In genomic region chr11:19929087-19929865, GRCm38 (mm10) we compare ENCODE assay signal across 10 mouse cellular contexts. TPM values are rescaled to one million over a fixed set of nuclear protein-coding genes. Genes with fewer than 3 reads are reported as not detected.
DNase-seq lines count a peak whose midpoint lies in the region; ATAC-seq and TF ChIP-seq lines count a peak whose summit lies in the region.
"Had no signal": no experiment of that assay in that cellular context is flagged by ENCODE, and none has a peak within 500 bp of the region (broad histone marks: within the 10 kb centered on the region; RNA-seq: fewer than 3 reads in every experiment).

No protein-coding gene starts in this region.

- H3K9ac ChIP-seq in hindbrain, embryonic 16.5 days (ENCODE audit: low read depth, low read length) = no peak overlapping the region; the same call in 1 of the 2 replicates
- no peak overlapping the region; the same call in 1 of the 2 replicates for H3K9ac ChIP-seq in hindbrain, embryonic 13.5 days
- H3K9ac ChIP-seq in MEL (ENCODE audit: control insufficient read depth, low read depth, low read length, poor library complexity, severe bottlenecking) = peak overlapping the region; percentile 15; the same call in 1 of the 2 replicates
- no peak overlapping the region for H3K9ac ChIP-seq in intestine, embryonic 15.5 days
- H3K9ac ChIP-seq: heart, embryonic 12.5 days had no signal

- no peak for ATAC-seq in hindbrain, embryonic 16.5 days
- no peak for ATAC-seq in hindbrain, embryonic 13.5 days (ENCODE audit: low FRiP score)
- ATAC-seq in intestine, embryonic 15.5 days = no peak
- no peak for ATAC-seq in activated CD4-positive, CD25-positive, alpha-beta regulatory T cell, adult 4 months

- H3K27me3 ChIP-seq in hindbrain, embryonic 16.5 days (replicated peaks; ENCODE audit: control insufficient read depth, insufficient read depth, low read length) = no peaks in the 10 kb centered on the region
- no peaks in the 10 kb centered on the region for H3K27me3 ChIP-seq in hindbrain, embryonic 13.5 days
- no peaks in the 10 kb centered on the region for H3K27me3 ChIP-seq in MEL (ENCODE audit: control insufficient read depth in 1 of 2, insufficient read depth in 2 of 2, low read length in 2 of 2)
- H3K27me3 ChIP-seq in myocyte (ENCODE audit: control insufficient read depth, insufficient read depth, insufficient read length) = no peaks in the 10 kb centered on the region
- H3K27me3 ChIP-seq in intestine, embryonic 15.5 days (replicated peaks) = no peaks in the 10 kb centered on the region
- H3K27me3 ChIP-seq: heart, embryonic 12.5 days had no signal

- peak overlapping the region; percentile 39; the same call in 1 of the 2 replicates for H3K27ac ChIP-seq in hindbrain, embryonic 16.5 days (ENCODE audit: low read depth, low read length)
- no peak overlapping the region for H3K27ac ChIP-seq in hindbrain, embryonic 13.5 days
- peak overlapping the region; percentile 58 for H3K27ac ChIP-seq in MEL (ENCODE audit: control insufficient read depth, low read depth, low read length)
- H3K27ac ChIP-seq in intestine, embryonic 15.5 days = no peak overlapping the region

- no peak overlapping the region for H3ac ChIP-seq in myocyte (ENCODE audit: control insufficient read depth, insufficient read length)

- peaks cover 21% of the 10 kb centered on the region for H3K4me1 ChIP-seq in hindbrain, embryonic 16.5 days (ENCODE audit: control insufficient read depth, insufficient read depth, low read depth, low read length)
- H3K4me1 ChIP-seq in hindbrain, embryonic 13.5 days (replicated peaks) = peaks cover 28% of the 10 kb centered on the region
- peaks cover 26 to 35% of the 10 kb centered on the region in 2 experiments for H3K4me1 ChIP-seq in MEL (ENCODE audit: control insufficient read depth in 1 of 2, insufficient read depth in 2 of 2, low read length in 2 of 2)
- peaks cover 15% of the 10 kb centered on the region for H3K4me1 ChIP-seq in intestine, embryonic 15.5 days (replicated peaks)

- H3K79me2 ChIP-seq in MEL (ENCODE audit: control insufficient read depth, insufficient read depth, low read length, poor library complexity) = peaks cover 90% of the 10 kb centered on the region
- peaks cover 85% of the 10 kb centered on the region for H3K79me2 ChIP-seq in myocyte (ENCODE audit: control insufficient read depth, insufficient read depth)

- TF ChIP-seq RAD21 in MEL (IDR thresholded peaks at IDR 0.05; ENCODE audit: low read depth, low read length) = no peak

- DNase-seq in MEL (ENCODE audit: low read depth, low spot score) = peak; percentile 88
- DNase-seq in cerebellum, postnatal 10 days = peak; percentile 45 to 57
- DNase-seq: adrenal gland, postnatal 25 days; kidney, adult 11 months had no signal

- no peaks in the 10 kb centered on the region for H3K9me3 ChIP-seq in hindbrain, embryonic 16.5 days (ENCODE audit: control insufficient read depth, low read length)
- no peaks in the 10 kb centered on the region for H3K9me3 ChIP-seq in hindbrain, embryonic 13.5 days
- H3K9me3 ChIP-seq in MEL (replicated peaks; ENCODE audit: insufficient read depth, low read length) = no peaks in the 10 kb centered on the region
- no peaks in the 10 kb centered on the region for H3K9me3 ChIP-seq in intestine, embryonic 15.5 days
- H3K9me3 ChIP-seq: heart, embryonic 12.5 days had no signal

- H3K4me3 ChIP-seq in hindbrain, embryonic 16.5 days (ENCODE audit: low read length) = no peak overlapping the region
- H3K4me3 ChIP-seq in hindbrain, embryonic 13.5 days = no peak overlapping the region
- H3K4me3 ChIP-seq in MEL (ENCODE audit: control insufficient read depth in 1 of 2, insufficient read depth in 1 of 2, low read depth in 2 of 2, low read length in 2 of 2) (peak overlapping the region in 1 of 2 experiments; percentile 2; a peak in 1 of 4 replicates), myocyte (no peak overlapping the region)
- H3K4me3 ChIP-seq in intestine, embryonic 15.5 days (replicated peaks) = no peak overlapping the region
- H3K4me3 ChIP-seq: heart, embryonic 12.5 days had no signal

- TF ChIP-seq EP300 in MEL (IDR thresholded peaks at IDR 0.05; ENCODE audit: low read depth in 1 of 2, low read length in 2 of 2) = no peak

- WGBS in hindbrain, embryonic 16.5 days = 68% methylated on average over 11 of the region's 11 CpGs
- WGBS in hindbrain, embryonic 13.5 days = 82% methylated on average over 11 of the region's 11 CpGs
- 62% methylated on average over 11 of the region's 11 CpGs for WGBS in intestine, embryonic 15.5 days

- no peaks in the 10 kb centered on the region for H3K36me3 ChIP-seq in hindbrain, embryonic 16.5 days (ENCODE audit: control insufficient read depth, insufficient read depth, low read length)
- H3K36me3 ChIP-seq in hindbrain, embryonic 13.5 days = no peaks in the 10 kb centered on the region
- H3K36me3 ChIP-seq in MEL (ENCODE audit: control insufficient read depth in 1 of 2, insufficient read depth in 2 of 2, low read length in 2 of 2) (peaks cover 3 to 41% of the 10 kb centered on the region in 2 experiments; a peak in 3 of 4 replicates), myocyte (ENCODE audit: control insufficient read depth, insufficient read depth) (no peaks in the 10 kb centered on the region)
- H3K36me3 ChIP-seq in intestine, embryonic 15.5 days = no peaks in the 10 kb centered on the region
- H3K36me3 ChIP-seq: heart, embryonic 12.5 days had no signal

- H3K4me2 ChIP-seq in hindbrain, embryonic 16.5 days (ENCODE audit: low read length) = no peak overlapping the region
- no peak overlapping the region for H3K4me2 ChIP-seq in hindbrain, embryonic 13.5 days
- H3K4me2 ChIP-seq in myocyte (ENCODE audit: low read depth) = peak overlapping the region; percentile 13
- H3K4me2 ChIP-seq in intestine, embryonic 15.5 days (replicated peaks) = no peak overlapping the region
- H3K4me2 ChIP-seq: heart, embryonic 12.5 days had no signal

- no peak for TF ChIP-seq CTCF in MEL (IDR thresholded peaks at IDR 0.05 in 2 of 3, conservative IDR thresholded peaks at IDR 0.05 in 1 of 3; ENCODE audit: control insufficient read depth in 1 of 3, insufficient read depth in 1 of 3, low read depth in 2 of 3, low read length in 3 of 3, poor library complexity in 1 of 3, severe bottlenecking in 1 of 3)

- TF ChIP-seq POLR2A in MEL (IDR thresholded peaks at IDR 0.05; ENCODE audit: control insufficient read depth in 1 of 2, insufficient read depth in 1 of 2, low read depth in 1 of 2, low read length in 2 of 2, poor library complexity in 1 of 2) (peak in 1 of 2 experiments; percentile 51; a peak in 2 of 4 replicates), myocyte (IDR thresholded peaks at IDR 0.05; ENCODE audit: insufficient read length, low read depth) (no peak)

TF ChIP-seq in MEL, 35 proteins besides CTCF, POLR2A, EP300 and RAD21:
- TF ChIP-seq TCF12 (IDR thresholded peaks at IDR 0.05; ENCODE audit: low read depth, low read length) (no peak), SIN3A (IDR thresholded peaks at IDR 0.05; ENCODE audit: low read length) (0 out of 2 replicates have a peak, but pooled peaks have one; percentile 15), TBP (IDR thresholded peaks at IDR 0.05; ENCODE audit: low read depth, low read length) (peak; percentile 62; the same call in 1 of the 2 replicates), UBTF (IDR thresholded peaks at IDR 0.05; ENCODE audit: borderline replicate concordance, insufficient read depth, low read depth, low read length) (no peak), GABPA (IDR thresholded peaks at IDR 0.05; ENCODE audit: low read depth, low read length) (peak; percentile 67; the same call in 1 of the 2 replicates), NRF1 (IDR thresholded peaks at IDR 0.05; ENCODE audit: insufficient read depth, low read depth, low read length, poor library complexity, severe bottlenecking) (no peak), USF1 (IDR thresholded peaks at IDR 0.05; ENCODE audit: low read depth, low read length) (no peak)

TF ChIP-seq in myocyte, 11 proteins besides CTCF, POLR2A, EP300 and RAD21:
- TF ChIP-seq POLR2AphosphoS2 (IDR thresholded peaks at IDR 0.05; ENCODE audit: insufficient read length, low read depth) (no peak), USF1 (IDR thresholded peaks at IDR 0.05; ENCODE audit: low read depth) (no peak), E2F4 (IDR thresholded peaks at IDR 0.05; ENCODE audit: insufficient read depth) (no peak), MYOD1 (IDR thresholded peaks at IDR 0.05; ENCODE audit: control insufficient read depth in 1 of 3, insufficient read length in 2 of 3, low read depth in 2 of 3) (no peak), CEBPB (IDR thresholded peaks at IDR 0.05; ENCODE audit: insufficient read depth, poor library complexity, severe bottlenecking) (no peak), TCF3 (IDR thresholded peaks at IDR 0.05; ENCODE audit: insufficient read length, low read depth) (no peak), MAX (IDR thresholded peaks at IDR 0.05; ENCODE audit: low read depth) (no peak), SRF (IDR thresholded peaks at IDR 0.05; ENCODE audit: control insufficient read depth, insufficient read length, low read depth) (no peak), REST (IDR thresholded peaks at IDR 0.05; ENCODE audit: insufficient read depth, insufficient read length) (no peak), MYOG (IDR thresholded peaks at IDR 0.05; ENCODE audit: control insufficient read depth in 1 of 3, insufficient read depth in 1 of 3, insufficient read length in 2 of 3, low read depth in 2 of 3) (no peak), TCF12 (IDR thresholded peaks at IDR 0.05; ENCODE audit: insufficient read depth, poor library complexity, severe bottlenecking) (no peak)

RNA-seq across cellular contexts. Expression of gene Spred2, which starts 5.1 kb away (rescaled TPM):
- 6.7 and 7.4 TPM in 2 replicates for polyA plus RNA-seq in hindbrain, embryonic 16.5 days (2015; fragmentation: Nextera tagmentation; extraction: Ambion mirVana)
- 6.0 and 6.1 TPM in 2 replicates for polyA plus RNA-seq in hindbrain, embryonic 13.5 days (2015; fragmentation: Nextera tagmentation; extraction: Ambion mirVana)
- total RNA-seq in MEL (2012; rRNA removed) = 7.8 and 10.8 TPM in 2 replicates
- polyA plus RNA-seq in MEL (2012; ENCODE audit: insufficient read depth in 1 of 2, insufficient read length in 2 of 2, low read depth in 1 of 2, low replicate concordance in 2 of 2, missing spikeins in 1 of 2) (10 to 100 TPM; 25.9 to 76.0 TPM), myocyte (2012; fragmentation: generic; extraction: Trizol) (15.7 TPM)
- polyA plus RNA-seq in intestine, embryonic 15.5 days (2015; fragmentation: Nextera tagmentation; extraction: Ambion mirVana) = 6.8 and 7.1 TPM in 2 replicates
- 1 to 10 TPM; 2.1 to 3.4 TPM for polyA plus RNA-seq in activated CD4-positive, CD25-positive, alpha-beta regulatory T cell, adult 4 months (2017; shearing (Covaris generic))

Comparison
In these comparisons a context has a peak if more than half of its experiments do, and no peak if none do; other contexts are left out.
1. H3K27ac ChIP-seq: peak in hindbrain, embryonic 16.5 days (single experiment) and MEL (single experiment); none in hindbrain, embryonic 13.5 days (single experiment) and intestine, embryonic 15.5 days (single experiment).